Mouse (Mus musculus) embryonic fibroblast, embryonic 13.5 days (primary cell): Measurements from ENCODE around the gene Neurl1a.

Source experiments
- CTCF ChIP-seq: IDR thresholded peaks from 2 replicates; pipeline ENCODE4 v1.5.1; 2011; ENCODE audit warnings: mild to moderate bottlenecking, control low read depth, low read length, moderate library complexity, borderline replicate concordance; ENCODE audit not compliant: insufficient read depth
- POLR2A ChIP-seq: IDR thresholded peaks from 2 replicates; pipeline ENCODE4 v1.6.1; 2011; ENCODE audit warnings: low read depth, mild to moderate bottlenecking, control low read depth, low read length, moderate library complexity

DNA sequence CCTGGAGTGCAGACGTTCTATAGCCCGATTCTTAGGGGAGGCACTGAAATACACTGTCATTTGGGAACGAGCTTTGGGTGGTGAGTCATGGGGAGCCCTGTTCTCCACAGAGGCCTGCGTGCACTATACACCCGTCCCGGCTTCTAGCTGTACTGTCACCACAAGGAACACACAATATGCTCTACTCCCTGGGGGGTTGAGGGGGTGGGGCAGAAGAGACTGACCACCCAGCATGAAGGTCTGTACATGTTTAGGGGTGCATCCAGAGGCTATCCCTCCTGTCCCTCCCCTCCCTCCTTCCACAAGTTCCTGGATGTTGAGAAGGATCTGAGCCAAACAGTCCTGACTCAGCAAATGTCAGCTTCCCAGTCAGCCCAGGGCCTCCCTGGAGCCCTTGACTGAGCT, 103.4 kb downstream of the Neurl1a start:
- no peak for TF ChIP-seq CTCF
- no peak for TF ChIP-seq POLR2A
